Mouse (Mus musculus) kidney, postnatal 0 days (tissue): ENCODE measurements around the gene Erp27. TPM values are rescaled to one million over a fixed set of nuclear protein-coding genes. Genes with fewer than 3 reads are reported as not detected.

Source experiments
- ATAC-seq: fragments of 200-750 bp; cut with Nextera tagmentation; replicated peaks from 2 replicates; pipeline ENCODE4 v1.8.0; 2017; ENCODE audit warnings: low read depth, moderate number of reproducible peaks, moderate TSS enrichment, moderate library complexity; ENCODE audit not compliant: low FRiP score
- DNase-seq: peaks from one replicate; pipeline ENCODE4 v3.0.0-alpha.2; 2016; ENCODE audit warnings: low spot score
- H3K27ac ChIP-seq: fragments of 300-500 bp; sonication (generic); 2 replicates; pipeline ENCODE4 v1.5.1; 2014; ENCODE audit warnings: mild to moderate bottlenecking
- H3K27me3 ChIP-seq: fragments of 300-500 bp; sonication (generic); 2 replicates; pipeline ENCODE4 v1.6.1; 2014; ENCODE audit warnings: low read length, mixed read lengths; ENCODE audit not compliant: insufficient read depth
- H3K36me3 ChIP-seq: fragments of 300-500 bp; sonication (generic); 2 replicates; pipeline ENCODE4 v1.6.1; 2014; ENCODE audit warnings: low read length, mixed read lengths; ENCODE audit not compliant: insufficient read depth
- H3K4me1 ChIP-seq: fragments of 300-500 bp; sonication (generic); replicated peaks from 2 replicates; pipeline ENCODE4 v1.6.1; 2014; ENCODE audit warnings: antibody characterized with exemption, low read length, mixed read lengths; ENCODE audit not compliant: insufficient read depth
- H3K4me2 ChIP-seq: fragments of 300-500 bp; sonication (generic); 2 replicates; pipeline ENCODE4 v1.6.1; 2014; ENCODE audit warnings: mild to moderate bottlenecking, low read length, moderate library complexity, mixed read lengths
- H3K4me3 ChIP-seq: fragments of 300-500 bp; sonication (generic); replicated peaks from 2 replicates; pipeline ENCODE4 v1.5.1; 2014; ENCODE audit warnings: low read depth, low read length
- H3K9ac ChIP-seq: fragments of 300-500 bp; sonication (generic); 2 replicates; pipeline ENCODE4 v1.6.1; 2014; ENCODE audit warnings: low read depth, low read length
- H3K9me3 ChIP-seq: fragments of 300-500 bp; sonication (generic); replicated peaks from 2 replicates; pipeline ENCODE4 v1.6.1; 2016; ENCODE audit warnings: low read length, inconsistent platforms, mixed read lengths
- CTCF ChIP-seq: IDR thresholded peaks from 2 replicates; pipeline ENCODE4 v1.5.1; 2016; ENCODE audit warnings: antibody characterized with exemption, low read depth, mild to moderate bottlenecking, moderate library complexity
- WGBS: fragments of 180-500 bp; shearing (Covaris S2); extraction: QIAGEN DNeasy Blood & Tissue Kit; methylation state at CpG from one replicate; pipeline ENCODE4 v1.1.7; 2014; 5-methylcytosine and 5-hydroxymethylcytosine counted together
- polyA plus RNA-seq: library from polyadenylated mRNA; unstranded; fragments of >200 nt; fragmentation: Nextera tagmentation; extraction: Ambion mirVana; gene quantifications from 2 replicates; pipeline ENCODE4 v1.2.1, GENCODE M21; 2015

Erp27 gene
- polyA plus RNA-seq, 1 experiment from 2014 or later: 0.34 TPM

DNA sequence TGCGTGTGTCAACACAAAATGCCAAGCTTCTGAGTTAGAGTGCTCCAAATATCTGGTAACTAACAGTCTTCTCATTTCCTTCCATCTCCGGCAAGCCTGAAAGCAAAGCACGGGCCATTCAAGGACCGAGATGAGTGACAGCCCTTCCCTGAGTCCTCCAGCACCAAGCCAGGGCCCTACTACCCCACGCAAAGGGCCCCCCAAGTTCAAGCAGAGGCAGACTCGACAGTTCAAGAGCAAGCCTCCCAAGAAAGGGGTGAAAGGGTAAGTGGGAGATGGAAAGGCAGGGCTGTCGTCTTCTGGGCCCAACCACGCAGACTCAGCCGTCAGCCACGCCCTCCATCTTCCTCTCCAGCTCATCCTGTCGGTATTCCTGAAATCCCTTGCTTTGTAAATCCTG lies 37.2 kb upstream of the Erp27 start:
- no peak for ATAC-seq
- 53% methylated on average over 11 of the region's 11 CpGs for WGBS
- H3K4me2 ChIP-seq: no peak overlapping the region

GRCm38 (mm10) chr6:136957062-136957461 lies 35.1 kb upstream of the Erp27 start:
- 16% methylated on average over 7 of the region's 7 CpGs for WGBS
- H3K4me2 ChIP-seq: no peak overlapping the region
- peak; percentile 87 for ATAC-seq
- H3K27ac ChIP-seq: no peak overlapping the region
- no peaks in the 10 kb centered on the region for H3K27me3 ChIP-seq
- H3K4me1 ChIP-seq: peaks cover 22% of the 10 kb centered on the region; the same call in 1 of the 2 replicates
- no peaks in the 10 kb centered on the region for H3K9me3 ChIP-seq
- DNase-seq: peak; percentile 86
- H3K4me3 ChIP-seq: no peak overlapping the region
- peak; percentile 26; the same call in 1 of the 2 replicates for TF ChIP-seq CTCF
- H3K9ac ChIP-seq: no peak overlapping the region
- H3K36me3 ChIP-seq: no peaks in the 10 kb centered on the region

More for the DNA sequence above, 37.2 kb upstream of the Erp27 start:
- Histone ChIP-seq H3K9me3 (no peaks in the 10 kb centered on the region), H3K4me1 (peaks cover 22% of the 10 kb centered on the region; the same call in 1 of the 2 replicates), H3K4me3 (no peak overlapping the region), H3K36me3 (no peaks in the 10 kb centered on the region), H3K27ac (no peak overlapping the region), H3K9ac (no peak overlapping the region), H3K27me3 (no peaks in the 10 kb centered on the region)
- DNase-seq: no peak
- TF ChIP-seq CTCF: no peak

GRCm38 (mm10) chr6:136955240-136955639 lies 33.3 kb upstream of the Erp27 start:
- DNase-seq (no peak), ATAC-seq (no peak)
- WGBS: 61% methylated on average over 3 of the region's 3 CpGs
- Histone ChIP-seq H3K27ac (no peak overlapping the region), H3K4me3 (no peak overlapping the region), H3K9ac (no peak overlapping the region), H3K4me1 (peaks cover 22% of the 10 kb centered on the region; the same call in 1 of the 2 replicates), H3K27me3 (no peaks in the 10 kb centered on the region), H3K4me2 (no peak overlapping the region), H3K36me3 (no peaks in the 10 kb centered on the region), H3K9me3 (no peaks in the 10 kb centered on the region)
- no peak for TF ChIP-seq CTCF

DNA sequence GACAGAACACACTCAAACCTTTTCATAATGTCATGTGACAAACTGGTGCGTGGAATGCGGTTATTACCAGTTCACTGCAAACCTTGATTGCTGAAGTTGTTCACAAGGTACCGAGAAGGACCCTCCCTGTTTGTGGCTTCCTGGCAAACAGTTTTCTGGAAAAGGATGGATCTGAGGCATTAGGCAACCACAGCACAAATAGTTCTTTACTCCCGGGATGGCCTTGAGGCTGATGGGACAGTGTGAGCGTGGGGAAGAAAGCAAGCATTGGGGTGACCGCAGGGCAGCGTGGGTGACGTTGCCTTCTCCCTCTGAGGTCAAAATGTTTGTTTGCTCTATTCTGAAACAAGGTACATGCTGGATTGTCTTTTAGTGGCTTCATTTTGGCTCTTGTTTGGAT lies 32.7 kb upstream of the Erp27 start:
- TF ChIP-seq CTCF: no peak
- 79% methylated on average over 8 of the region's 8 CpGs for WGBS
- H3K9ac ChIP-seq: no peak overlapping the region

GRCm38 (mm10) chr6:136954192-136954591 lies 32.2 kb upstream of the Erp27 start:
- 66% methylated on average over 6 of the region's 6 CpGs for WGBS
- no peak overlapping the region for H3K9ac ChIP-seq
- H3K4me2 ChIP-seq: no peak overlapping the region
- DNase-seq (no peak), ATAC-seq (no peak)
- no peaks in the 10 kb centered on the region for H3K9me3 ChIP-seq
- no peaks in the 10 kb centered on the region for H3K27me3 ChIP-seq
- peaks cover 13% of the 10 kb centered on the region; the same call in 1 of the 2 replicates for H3K4me1 ChIP-seq
- no peaks in the 10 kb centered on the region for H3K36me3 ChIP-seq
- H3K4me3 ChIP-seq: no peak overlapping the region
- no peak for TF ChIP-seq CTCF
- H3K27ac ChIP-seq: no peak overlapping the region

More for the DNA sequence above, 32.7 kb upstream of the Erp27 start:
- Histone ChIP-seq H3K4me3 (no peak overlapping the region), H3K4me1 (peaks cover 18% of the 10 kb centered on the region; the same call in 1 of the 2 replicates), H3K36me3 (no peaks in the 10 kb centered on the region), H3K4me2 (no peak overlapping the region), H3K27me3 (no peaks in the 10 kb centered on the region), H3K27ac (no peak overlapping the region), H3K9me3 (no peaks in the 10 kb centered on the region)
- ATAC-seq (no peak), DNase-seq (no peak)

GRCm38 (mm10) chr6:136952930-136953329 lies 30.9 kb upstream of the Erp27 start:
- no peak for TF ChIP-seq CTCF
- Histone ChIP-seq H3K36me3 (no peaks in the 10 kb centered on the region), H3K4me1 (peaks cover 12% of the 10 kb centered on the region; the same call in 1 of the 2 replicates), H3K9me3 (no peaks in the 10 kb centered on the region), H3K27ac (no peak overlapping the region), H3K4me2 (no peak overlapping the region), H3K9ac (no peak overlapping the region), H3K27me3 (no peaks in the 10 kb centered on the region), H3K4me3 (no peak overlapping the region)
- DNase-seq: no peak
- 91% methylated on average over 9 of the region's 9 CpGs for WGBS
- ATAC-seq: no peak

DNA sequence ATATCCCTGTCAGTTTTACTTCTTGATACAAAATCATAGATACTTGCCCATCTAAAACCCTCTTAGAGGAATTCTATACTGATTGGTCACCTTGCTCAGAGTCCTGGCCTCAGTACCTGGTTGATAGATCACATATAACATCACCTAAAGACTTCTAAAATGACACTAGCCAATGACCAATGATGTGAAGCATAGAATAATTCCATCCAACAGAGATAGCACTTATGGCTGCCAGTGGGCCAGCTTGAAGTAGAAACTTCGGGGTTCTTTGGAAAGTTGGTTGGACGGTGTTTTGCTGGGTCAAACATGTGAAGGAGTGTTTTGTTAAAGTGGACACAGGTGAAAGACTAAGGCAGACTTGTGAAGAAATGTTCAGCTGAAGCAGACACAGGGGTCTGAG lies 28.2 kb upstream of the Erp27 start:
- H3K9me3 ChIP-seq: no peaks in the 10 kb centered on the region
- no peak overlapping the region for H3K4me2 ChIP-seq
- no peaks in the 10 kb centered on the region for H3K36me3 ChIP-seq
- ATAC-seq (no peak), DNase-seq (no peak)
- H3K27me3 ChIP-seq: no peaks in the 10 kb centered on the region
- H3K4me1 ChIP-seq: 0 out of 2 replicates have a peak, but pooled peaks cover 4% of the 10 kb centered on the region
- no peak for TF ChIP-seq CTCF
- no peak overlapping the region for H3K9ac ChIP-seq
- 93% methylated on average over 2 of the region's 2 CpGs for WGBS
- no peak overlapping the region for H3K4me3 ChIP-seq
- H3K27ac ChIP-seq: no peak overlapping the region
